In the genomic region with DNA sequence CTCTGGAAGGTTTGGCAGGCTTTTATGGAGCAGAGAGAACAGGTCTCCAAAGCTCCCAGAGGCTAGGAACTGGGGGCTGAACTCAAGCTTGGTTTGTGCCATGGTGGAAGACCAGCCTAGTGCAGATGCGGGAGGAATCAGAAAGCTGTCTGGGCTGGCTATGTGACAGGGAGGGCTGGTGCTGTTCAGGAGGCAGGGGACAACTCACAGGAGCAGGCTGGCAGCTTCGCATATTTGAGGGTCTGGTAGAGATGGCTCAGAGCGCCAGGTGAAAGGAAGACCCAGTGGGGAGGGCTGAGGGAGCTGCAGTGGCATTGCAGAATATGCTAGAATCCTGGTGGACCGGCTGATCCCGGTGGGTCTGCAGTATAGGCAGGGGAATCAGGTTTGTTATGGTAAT, we compare ENCODE assay signal across 7 mouse cellular contexts.
DNase-seq lines count a peak whose midpoint lies in the region; ATAC-seq lines count a peak whose summit lies in the region.

No protein-coding gene starts in this region.

- 36% methylated on average over 5 of the region's 5 CpGs for WGBS in forebrain, embryonic 11.5 days
- WGBS in intestine, embryonic 16.5 days = 36% methylated on average over 5 of the region's 5 CpGs
- WGBS in neural tube, embryonic 14.5 days = 28% methylated on average over 5 of the region's 5 CpGs

- H3K27me3 ChIP-seq in forebrain, embryonic 11.5 days (ENCODE audit: control insufficient read depth, insufficient read depth, low read length) = no peaks in the 10 kb centered on the region
- no peaks in the 10 kb centered on the region for H3K27me3 ChIP-seq in intestine, embryonic 16.5 days (replicated peaks; ENCODE audit: control insufficient read depth, insufficient read depth, low read length)
- H3K27me3 ChIP-seq in neural tube, embryonic 14.5 days (ENCODE audit: control insufficient read depth, insufficient read depth, low read length) = no peaks in the 10 kb centered on the region

- no peaks in the 10 kb centered on the region for H3K9me3 ChIP-seq in forebrain, embryonic 11.5 days (ENCODE audit: control insufficient read depth, low read length)
- H3K9me3 ChIP-seq in intestine, embryonic 16.5 days (ENCODE audit: control insufficient read depth, low read length) = no peaks in the 10 kb centered on the region
- no peaks in the 10 kb centered on the region for H3K9me3 ChIP-seq in neural tube, embryonic 14.5 days (ENCODE audit: control insufficient read depth, low read length)

- H3K36me3 ChIP-seq in forebrain, embryonic 11.5 days (ENCODE audit: control insufficient read depth, insufficient read depth, low read length) = no peaks in the 10 kb centered on the region
- no peaks in the 10 kb centered on the region for H3K36me3 ChIP-seq in intestine, embryonic 16.5 days (ENCODE audit: control insufficient read depth, insufficient read depth, low read length)
- no peaks in the 10 kb centered on the region for H3K36me3 ChIP-seq in neural tube, embryonic 14.5 days (ENCODE audit: control insufficient read depth, insufficient read depth, low read length)

- no peak overlapping the region for H3K4me3 ChIP-seq in forebrain, embryonic 11.5 days (ENCODE audit: low read depth, low read length)
- H3K4me3 ChIP-seq in intestine, embryonic 16.5 days (ENCODE audit: low read length) = peak overlapping the region; percentile 40
- H3K4me3 ChIP-seq in neural tube, embryonic 14.5 days (ENCODE audit: low read depth, low read length) = no peak overlapping the region

- peaks cover 88% of the 10 kb centered on the region for H3K4me1 ChIP-seq in forebrain, embryonic 11.5 days (replicated peaks; ENCODE audit: control insufficient read depth, insufficient read depth, low read length)
- peaks cover 79% of the 10 kb centered on the region for H3K4me1 ChIP-seq in intestine, embryonic 16.5 days (ENCODE audit: control insufficient read depth, insufficient read depth, low read length)
- H3K4me1 ChIP-seq in neural tube, embryonic 14.5 days (ENCODE audit: control insufficient read depth, insufficient read depth, low read length) = peaks cover 77% of the 10 kb centered on the region

- ATAC-seq in forebrain, embryonic 11.5 days (replicated peaks; ENCODE audit: low FRiP score) = no peak
- ATAC-seq in intestine, embryonic 16.5 days = no peak
- no peak for ATAC-seq in neural tube, embryonic 14.5 days (ENCODE audit: low read depth)
- ATAC-seq in erythroid progenitor cell, adult 5-6 weeks (replicated peaks; ENCODE audit: low FRiP score, poor library complexity, severe bottlenecking) = no peak

- DNase-seq in layer of hippocampus, adult 9-11 months = peak; percentile 14
- DNase-seq in layer of hippocampus, postnatal 25 days (ENCODE audit: extremely low spot score in 1 of 2, low spot score in 1 of 2) = no peak
- no peak for DNase-seq in forebrain, embryonic 11.5 days (ENCODE audit: low spot score)
- DNase-seq in ovary, postnatal 10 days (ENCODE audit: low spot score) = no peak

- peak overlapping the region; percentile 42 for H3K4me2 ChIP-seq in forebrain, embryonic 11.5 days (ENCODE audit: low read depth, low read length, severe bottlenecking)
- peak overlapping the region; percentile 78 for H3K4me2 ChIP-seq in intestine, embryonic 16.5 days (ENCODE audit: low read depth, low read length)
- H3K4me2 ChIP-seq in neural tube, embryonic 14.5 days (ENCODE audit: low read depth, low read length) = peak overlapping the region; percentile 55; the same call in 1 of the 2 replicates

- H3K9ac ChIP-seq in forebrain, embryonic 11.5 days (ENCODE audit: low read length) = peak overlapping the region; percentile 63
- peak overlapping the region; percentile 78 for H3K9ac ChIP-seq in intestine, embryonic 16.5 days (ENCODE audit: low read depth, low read length)
- peak overlapping the region; percentile 52 for H3K9ac ChIP-seq in neural tube, embryonic 14.5 days (replicated peaks; ENCODE audit: low read depth, low read length)

- H3K27ac ChIP-seq in forebrain, embryonic 11.5 days (ENCODE audit: low read depth, low read length) = peak overlapping the region; percentile 100
- H3K27ac ChIP-seq in intestine, embryonic 16.5 days (ENCODE audit: low read length) = peak overlapping the region; percentile 100
- H3K27ac ChIP-seq in neural tube, embryonic 14.5 days (ENCODE audit: low read depth, low read length) = peak overlapping the region; percentile 98
